Mouse (Mus musculus): Measurements from ENCODE around the gene Kcp.

- TF ChIP-seq CTCF (IDR thresholded peaks at IDR 0.05; ENCODE audit: extremely low read depth, insufficient read length, insufficient replicate concordance, low read depth, low read length) (no peak), POLR2A (IDR thresholded peaks at IDR 0.05; ENCODE audit: low read depth, low read length) (no peak)
Observed at GRCm38 (mm10) chr6:29557112-29557511, 49.4 kb upstream of the Kcp start.

All from small intestine, adult 2 months (tissue).